Mouse (Mus musculus): ENCODE measurements at regions not wholly inside any gene's neighbourhood (a gene's known extent, or its start where the extent isn't known, plus 50 kb on each side); places are given as distances from the start of the nearest gene placed in this dataset.
"Not testable (repeated sequence)": the region's sequence is repeated elsewhere in the genome, so short reads cannot be mapped to it uniquely, and the experiment has no call there.

DNA sequence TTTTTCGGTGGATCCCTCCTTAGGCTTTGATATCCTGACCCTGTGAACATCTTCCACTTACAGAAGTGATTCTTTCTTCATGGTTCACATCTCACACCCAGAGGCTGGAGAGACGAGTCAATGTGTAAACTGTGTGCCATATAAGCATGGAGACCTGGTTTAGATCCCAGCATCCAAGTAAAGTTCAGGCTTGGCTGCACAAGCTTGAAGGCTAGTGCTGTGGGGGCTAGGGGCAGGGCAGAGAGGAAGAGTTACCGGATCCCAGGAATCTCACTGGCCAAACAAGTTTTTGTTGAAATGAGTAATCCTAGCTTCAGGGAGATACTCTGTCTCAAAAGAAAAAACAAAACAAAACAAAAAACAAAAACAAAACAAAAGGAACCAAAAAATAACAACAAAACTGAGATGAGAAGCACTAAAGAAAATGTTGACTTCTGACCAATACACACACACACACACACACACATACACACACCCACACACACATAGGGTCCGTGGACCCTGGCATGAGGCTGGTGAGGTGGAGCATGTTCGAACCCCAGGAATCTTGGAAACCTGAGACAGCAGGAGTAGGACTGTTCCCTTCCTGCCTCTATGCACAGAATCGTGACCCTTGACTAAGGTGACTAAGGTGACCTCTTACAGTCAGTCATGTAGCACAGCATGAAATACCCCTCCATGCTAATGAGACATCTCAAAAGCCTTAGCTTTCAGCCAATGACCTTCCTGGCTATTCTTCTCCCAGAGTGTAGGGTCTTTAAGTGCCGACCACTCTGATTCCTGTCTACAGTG is 55.2 kb downstream of the Gm12728 start:
- no peak for DNase-seq (ENCODE audit: extremely low read depth, low read depth)

DNA sequence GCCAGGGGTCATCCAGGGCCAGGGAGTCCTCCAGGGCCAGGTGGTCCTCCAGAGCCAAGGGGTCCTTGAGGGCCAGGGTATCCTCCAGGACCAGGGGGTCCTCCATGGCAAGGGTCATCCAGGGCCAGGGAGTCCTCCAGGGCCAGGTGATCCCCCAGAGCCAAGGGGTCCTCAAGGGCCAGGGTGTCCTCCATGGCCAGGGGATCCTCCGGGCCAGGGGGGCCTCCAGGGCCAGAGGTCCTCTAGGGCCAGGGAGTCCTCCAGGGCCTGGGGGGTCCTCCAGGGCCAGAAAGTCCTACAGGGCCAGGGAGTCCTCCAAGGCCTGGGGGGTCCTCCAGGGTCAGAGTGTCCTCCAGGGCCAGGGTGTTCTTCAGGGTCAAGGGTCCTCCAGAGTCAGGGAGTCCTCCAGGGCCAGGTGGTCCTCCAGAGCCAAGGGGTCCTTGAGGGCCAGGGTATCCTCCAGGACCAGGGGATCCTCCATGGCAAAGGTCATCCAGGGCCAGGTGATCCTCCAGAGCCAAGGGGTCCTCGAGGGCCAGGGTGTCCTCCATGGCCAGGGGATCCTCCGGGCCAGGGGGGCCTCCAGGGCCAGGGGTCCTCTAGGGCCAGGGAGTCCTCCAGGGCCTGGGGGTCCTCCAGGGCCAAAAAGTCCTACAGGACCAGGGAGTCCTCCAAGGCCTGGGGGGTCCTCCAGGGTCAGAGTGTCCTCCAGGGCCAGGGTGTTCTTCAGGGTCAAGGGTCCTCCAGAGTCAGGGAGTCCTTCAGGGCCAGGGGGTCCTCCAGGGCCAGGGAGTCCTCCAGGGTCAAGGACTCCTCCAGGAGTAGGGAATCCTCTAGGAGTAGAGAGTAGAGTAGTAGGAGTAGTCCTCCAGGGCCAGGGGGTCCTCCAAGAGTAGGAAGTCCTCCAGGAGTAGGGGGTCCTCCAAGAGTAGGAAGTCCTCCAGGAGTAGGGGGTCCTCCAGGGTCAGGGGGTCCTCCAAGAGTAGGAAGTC is 56.6 kb downstream of the Gm12728 start:
- DNase-seq (ENCODE audit: extremely low read depth, low read depth), result not testable (repeated sequence)

DNA sequence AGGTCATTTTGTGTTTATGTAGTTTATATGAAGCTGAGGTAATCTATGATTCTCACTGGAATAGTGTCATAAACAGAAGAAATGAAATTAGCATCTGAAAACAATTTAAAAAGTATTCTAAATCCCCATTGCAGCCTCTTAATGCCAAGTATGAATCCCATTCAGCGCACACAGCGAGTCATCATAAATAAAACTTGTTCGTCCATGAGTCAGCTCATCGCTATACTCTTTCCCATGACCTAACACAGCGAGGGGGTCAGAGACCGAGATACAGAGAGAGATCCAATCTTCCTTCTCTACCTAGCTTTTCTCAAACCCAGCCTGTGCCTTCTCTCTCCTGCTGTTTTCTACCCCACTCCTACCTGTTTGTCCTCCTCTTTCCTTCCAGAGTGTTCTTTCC is 63.4 kb downstream of the Gm12728 start:
- no peak for DNase-seq (ENCODE audit: extremely low read depth, low read depth)

DNA sequence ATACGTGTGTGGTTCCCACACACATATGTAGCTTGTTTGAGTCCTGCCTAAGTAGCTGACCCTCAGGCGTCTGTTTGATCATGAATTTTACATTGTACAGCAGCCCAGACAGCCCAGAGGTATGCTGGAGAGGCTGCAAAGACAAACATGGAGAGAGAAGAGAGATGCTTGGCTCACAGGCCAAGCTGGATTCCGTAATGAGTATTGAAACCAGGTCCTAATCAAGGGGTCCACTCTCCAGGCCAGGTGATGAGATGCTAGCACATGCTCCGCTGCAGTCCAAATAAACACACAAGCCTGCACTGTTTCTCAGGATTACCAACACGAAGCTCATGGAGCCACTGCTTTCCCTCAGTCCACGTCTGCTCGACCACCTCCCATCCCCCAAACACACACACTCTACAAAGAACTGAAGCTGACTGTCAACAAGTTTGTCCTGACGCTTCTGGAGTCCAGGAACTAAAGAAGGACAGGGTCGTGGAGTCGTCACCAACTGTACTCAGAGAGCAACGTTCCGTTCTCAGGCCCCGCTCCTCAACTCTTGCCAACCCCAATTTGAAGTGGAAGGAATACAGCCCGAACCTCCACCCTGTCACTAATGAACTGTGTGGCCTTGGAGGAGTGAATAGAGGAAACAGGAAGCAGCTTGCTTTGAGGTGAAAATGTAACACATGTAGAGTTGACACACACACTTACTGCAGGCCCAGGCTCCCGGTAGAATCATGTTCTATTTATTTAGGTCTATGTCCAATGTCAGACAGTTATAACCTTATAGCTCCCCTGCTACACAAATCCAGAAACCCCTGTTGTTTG is 69.6 kb downstream of the Gm12728 start:
- DNase-seq (ENCODE audit: extremely low read depth, low read depth), result no peak

DNA sequence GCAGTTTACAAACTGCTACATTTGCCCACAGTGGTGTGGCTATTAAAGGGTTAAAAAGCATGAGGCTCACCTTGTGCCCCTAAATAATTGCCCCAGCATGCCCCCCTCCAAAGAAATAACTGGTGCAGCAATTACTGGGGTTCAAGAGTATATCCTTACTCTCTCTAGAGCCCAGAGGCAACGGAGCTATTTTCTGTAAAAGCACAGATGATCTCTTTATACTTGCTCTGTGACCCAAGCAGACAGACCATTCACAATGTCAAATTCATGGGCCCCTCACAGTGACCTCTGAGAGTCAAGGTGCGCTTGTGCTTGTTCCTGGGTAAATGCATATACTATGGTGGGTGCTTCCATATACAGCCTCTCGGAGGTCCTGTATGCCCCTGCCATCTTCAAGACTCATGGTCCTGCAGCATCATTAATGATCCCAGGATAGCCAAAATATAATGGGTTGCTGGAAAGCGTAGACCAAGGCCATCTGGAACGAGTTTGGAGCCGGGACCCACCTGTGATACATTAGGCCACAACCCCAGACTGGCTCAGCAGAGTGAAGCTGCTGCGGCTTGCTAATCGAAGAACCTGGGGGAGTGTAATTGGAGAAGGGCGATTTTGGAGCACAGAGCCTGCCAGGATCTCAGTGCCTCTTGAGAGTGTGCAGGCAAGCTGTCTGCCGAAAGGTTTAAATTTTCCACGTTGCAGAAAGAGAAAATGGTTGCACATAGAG is 71.4 kb downstream of the Gm12728 start:
- no peak for DNase-seq (ENCODE audit: extremely low read depth, low read depth)

DNA sequence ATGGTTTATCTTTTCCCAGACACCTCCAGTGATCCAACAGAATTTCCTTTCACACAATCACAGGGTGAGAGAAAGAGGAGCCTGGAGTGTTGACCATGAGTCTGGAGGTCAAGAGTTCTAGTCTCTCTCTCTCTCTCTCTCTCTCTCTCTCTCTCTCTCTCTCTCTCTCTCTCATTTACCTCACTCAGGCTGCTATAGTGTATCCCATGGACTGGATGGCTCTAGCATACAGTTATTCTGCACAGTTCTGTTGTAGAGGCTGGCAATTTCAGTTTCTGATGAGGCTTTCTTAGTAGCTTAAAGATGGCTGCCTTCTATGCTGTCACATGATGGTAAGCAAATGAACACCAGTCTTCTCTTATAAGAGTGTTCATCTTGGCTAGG is 72.0 kb downstream of the Gm12728 start:
- no peak for DNase-seq (ENCODE audit: extremely low read depth, low read depth)

DNA sequence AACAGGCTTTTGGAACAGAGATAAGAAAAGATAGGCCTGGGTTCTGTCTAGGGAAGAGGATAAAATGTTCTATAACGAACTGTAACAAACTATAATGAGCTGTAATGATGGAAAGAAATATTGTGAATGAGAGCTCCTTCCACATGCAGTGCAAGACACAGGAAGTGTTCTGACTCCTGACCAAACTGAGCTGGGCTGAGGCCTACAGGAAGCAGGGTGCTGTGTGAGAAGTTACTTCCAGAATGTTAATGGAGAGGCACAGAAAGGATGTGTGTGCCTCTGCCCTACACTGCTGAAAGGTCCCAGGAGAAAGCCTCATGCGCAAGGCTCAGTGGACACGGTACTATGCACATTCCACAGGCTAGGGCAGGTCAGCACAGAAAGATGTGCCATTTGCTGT is 80.8 kb downstream of the Gm12728 start:
- no peak for DNase-seq (ENCODE audit: extremely low read depth, low read depth)

DNA sequence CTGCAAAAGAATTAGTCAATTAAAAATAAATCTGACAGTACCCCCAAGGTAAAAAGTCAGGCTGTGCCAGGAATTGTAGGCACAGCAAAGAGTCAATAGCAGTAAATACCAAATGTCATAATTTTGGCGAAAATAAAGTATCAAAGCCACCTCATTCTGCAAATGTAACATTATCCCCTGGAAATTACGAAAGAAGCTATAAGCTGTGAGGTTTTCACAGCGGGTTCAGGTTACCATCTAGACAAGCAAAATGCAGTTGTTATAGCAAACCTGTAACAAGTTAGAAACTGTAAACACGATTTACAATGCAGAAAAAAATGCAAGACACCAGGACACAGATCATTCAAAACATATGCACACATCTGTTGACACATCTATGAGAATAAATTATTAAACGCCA is 87.6 kb downstream of the Gm12728 start:
- DNase-seq (ENCODE audit: extremely low read depth, low read depth), result no peak

DNA sequence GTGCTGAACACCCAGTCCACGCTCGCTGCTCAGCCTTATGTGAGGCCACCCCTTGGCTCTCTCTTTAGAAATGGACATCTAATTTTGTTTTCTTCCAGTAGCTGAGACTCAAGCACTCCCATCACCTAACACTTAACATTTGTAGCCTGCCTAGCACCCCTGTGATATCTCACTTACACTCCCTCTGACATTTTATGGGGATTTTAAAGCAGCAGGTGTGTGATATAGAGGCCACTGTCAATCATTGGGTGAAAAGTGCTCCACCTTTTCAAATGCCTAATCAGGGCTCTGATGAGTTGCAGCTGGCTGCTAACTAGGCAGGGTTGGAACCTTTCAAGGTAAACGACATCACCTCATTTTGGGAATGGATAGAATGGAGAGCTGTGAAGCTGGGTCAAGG is 90.2 kb downstream of the Gm12728 start:
- no peak for DNase-seq (ENCODE audit: extremely low read depth, low read depth)

DNA sequence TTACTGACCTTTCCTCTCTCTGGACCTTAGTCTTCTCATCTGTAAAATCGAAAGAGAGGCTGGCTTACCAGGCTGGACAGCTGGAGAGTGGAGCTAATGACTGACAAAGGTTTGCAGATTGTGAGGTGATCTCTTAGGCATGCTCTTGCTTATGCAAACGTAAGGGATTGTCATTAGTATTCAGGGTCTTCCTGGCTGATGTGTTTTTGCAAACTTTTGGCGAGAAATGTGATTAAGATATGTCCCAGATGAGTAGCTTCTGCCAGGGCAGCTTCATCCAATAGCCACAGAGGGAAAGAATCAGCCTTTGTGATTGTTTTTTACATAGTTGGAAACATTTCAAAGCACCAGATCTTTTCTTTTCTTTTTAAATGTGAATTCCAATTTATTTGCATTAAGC is 95.1 kb downstream of the Gm12728 start:
- no peak for DNase-seq (ENCODE audit: extremely low read depth, low read depth)

DNA sequence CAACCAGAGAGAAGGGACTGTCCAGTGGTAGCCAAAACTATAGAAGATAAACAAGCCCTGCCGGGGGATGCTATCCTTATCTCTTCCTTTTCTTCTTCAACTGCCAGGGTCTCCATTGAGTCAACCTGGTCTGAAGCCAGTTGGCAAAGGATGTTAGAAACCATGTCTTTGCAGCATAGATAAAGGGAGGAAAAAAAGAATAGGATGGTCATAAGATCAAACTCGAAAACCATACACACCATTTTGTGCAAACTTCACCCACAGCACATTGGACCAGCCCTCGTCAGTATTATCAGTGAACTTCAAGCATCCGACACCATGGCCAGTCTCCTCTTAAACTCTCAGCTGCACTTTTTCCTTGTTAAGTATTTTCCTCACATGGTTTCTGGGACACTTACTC is 101.8 kb downstream of the Gm12728 start:
- DNase-seq (ENCODE audit: extremely low read depth, low read depth), result no peak

DNA sequence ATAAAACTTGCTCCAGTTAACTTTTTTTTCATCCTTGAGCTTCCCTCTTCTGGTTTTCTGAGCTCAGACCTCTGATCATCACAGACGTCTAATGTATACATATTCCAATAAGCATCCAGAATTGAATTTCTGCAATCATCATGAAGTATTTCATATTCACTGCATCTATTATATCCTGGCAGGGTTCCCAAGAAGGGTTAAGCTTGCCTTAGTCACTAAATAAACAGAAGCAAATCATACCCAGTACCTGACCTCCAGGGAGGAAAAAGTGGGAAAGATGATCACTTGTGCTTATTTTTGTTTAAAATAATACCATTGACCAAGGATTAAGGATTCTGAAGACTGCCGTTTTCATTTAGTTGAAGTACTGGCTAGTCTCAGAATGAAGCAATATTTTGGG is 102.4 kb downstream of the Gm12728 start:
- DNase-seq (ENCODE audit: extremely low read depth, low read depth), result no peak

DNA sequence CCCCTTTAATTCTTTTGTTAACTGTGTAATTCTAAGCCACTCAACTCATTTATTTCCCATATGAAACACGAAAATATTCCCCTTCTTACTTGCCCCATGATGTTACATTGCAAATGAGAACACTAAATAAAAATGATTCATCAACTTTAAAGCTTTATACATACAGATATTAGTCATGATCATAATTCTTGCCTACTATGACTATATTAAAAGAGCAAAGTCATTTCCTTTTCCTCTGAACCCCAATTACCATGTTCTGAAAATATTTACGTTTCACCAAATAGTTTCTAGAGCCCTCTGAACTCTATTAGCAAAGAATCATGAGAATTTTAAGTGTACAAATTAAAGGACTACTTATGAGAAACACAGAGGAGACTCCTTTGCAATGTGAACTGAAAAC is 105.4 kb downstream of the Gm12728 start:
- DNase-seq (ENCODE audit: extremely low read depth, low read depth), result no peak

DNA sequence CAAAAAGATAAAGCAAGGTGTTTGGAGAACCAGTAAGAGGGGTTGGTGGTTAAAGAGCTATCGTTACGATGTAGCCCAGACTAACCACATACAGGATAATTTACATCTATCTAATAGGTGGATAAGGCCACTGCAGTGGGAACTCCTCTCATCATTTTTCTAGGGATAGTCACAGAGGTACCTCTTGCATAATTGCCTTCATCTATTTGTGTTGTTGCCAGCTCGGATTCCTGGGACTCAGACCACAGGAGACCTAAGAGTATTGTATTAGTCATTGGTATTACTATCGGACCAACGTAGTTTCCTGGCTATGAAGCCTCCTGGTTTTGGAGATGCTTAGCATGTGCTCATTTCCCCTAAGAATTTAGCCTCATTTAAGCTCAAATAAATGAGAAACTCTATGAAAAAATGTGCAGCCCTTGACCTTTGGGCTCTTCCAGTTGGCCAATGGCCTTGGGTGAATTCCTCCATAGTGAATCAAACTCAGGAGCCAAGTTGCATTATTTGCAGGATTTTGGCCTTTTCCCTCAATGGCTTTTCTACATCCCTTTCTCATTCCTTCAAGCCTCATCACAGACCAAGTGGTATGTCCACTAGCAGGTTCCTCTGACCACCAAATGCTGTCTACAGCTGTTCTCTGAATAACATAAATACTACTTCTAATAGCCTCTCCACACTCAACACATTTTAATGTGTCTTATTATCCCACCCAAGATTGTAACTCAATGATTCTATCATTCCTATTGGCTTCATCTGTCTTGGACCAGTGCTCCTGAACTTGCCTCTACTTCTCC is 108.6 kb downstream of the Gm12728 start:
- DNase-seq (ENCODE audit: extremely low read depth, low read depth), result no peak

DNA sequence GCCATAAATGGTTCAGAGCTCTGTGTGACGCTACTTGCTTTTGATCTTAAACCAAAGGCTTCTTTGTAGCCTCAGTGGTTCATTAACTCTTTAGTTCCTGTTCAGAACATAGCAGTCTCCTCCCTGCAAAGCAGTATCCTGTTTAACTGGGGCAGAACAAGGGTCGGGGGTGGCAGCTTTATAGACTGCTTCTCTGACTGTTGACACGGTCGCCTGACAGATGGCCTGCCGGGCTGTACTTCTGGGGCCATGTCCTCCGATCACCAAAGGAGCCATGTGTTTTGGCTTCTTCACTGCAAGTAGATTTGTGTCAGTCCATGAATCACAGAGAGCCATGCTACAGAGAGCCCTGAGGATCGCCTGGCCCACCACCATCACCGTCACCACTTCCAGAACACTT is 115.2 kb downstream of the Gm12728 start:
- DNase-seq (ENCODE audit: extremely low read depth, low read depth), result no peak

DNA sequence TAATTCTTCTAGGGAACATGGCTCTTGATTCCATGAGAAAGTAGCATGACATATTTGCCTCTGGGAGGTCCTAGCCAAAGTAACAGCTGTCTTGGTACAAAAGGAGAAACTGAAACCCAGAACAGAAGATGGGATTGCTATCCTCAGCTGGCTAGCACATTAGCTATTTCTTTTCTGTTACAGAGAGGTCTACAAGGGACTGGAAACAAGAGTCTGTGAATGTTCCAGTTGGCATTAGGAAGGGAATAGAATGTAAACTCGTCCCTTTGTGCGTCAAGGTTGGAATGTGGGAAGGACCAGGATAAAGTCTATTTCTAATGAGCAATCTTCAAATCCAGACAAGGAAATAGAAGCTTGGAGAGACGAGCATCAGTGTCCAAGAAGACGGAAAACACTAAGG is 116.7 kb downstream of the Gm12728 start:
- DNase-seq (ENCODE audit: extremely low read depth, low read depth), result no peak

DNA sequence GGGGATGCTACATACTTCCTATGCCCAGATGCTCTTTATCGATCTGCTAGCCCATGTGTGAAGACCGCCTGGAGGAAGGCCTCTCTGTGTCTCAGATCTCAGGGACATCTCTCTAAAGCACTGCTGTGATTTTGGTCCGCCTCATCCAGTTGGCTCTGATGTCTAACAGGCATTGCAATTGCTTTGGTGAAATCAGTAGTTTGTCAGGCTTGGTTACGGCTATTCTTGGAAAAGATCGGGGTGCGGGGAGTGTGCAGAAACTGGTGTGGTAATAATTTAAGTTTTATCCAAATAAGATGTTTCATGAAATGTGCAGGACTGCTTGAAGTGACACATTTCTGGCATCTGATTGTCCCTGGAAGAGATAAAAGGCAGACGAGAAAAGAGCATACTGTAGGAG is 117.9 kb downstream of the Gm12728 start:
- no peak for DNase-seq (ENCODE audit: extremely low read depth, low read depth)

DNA sequence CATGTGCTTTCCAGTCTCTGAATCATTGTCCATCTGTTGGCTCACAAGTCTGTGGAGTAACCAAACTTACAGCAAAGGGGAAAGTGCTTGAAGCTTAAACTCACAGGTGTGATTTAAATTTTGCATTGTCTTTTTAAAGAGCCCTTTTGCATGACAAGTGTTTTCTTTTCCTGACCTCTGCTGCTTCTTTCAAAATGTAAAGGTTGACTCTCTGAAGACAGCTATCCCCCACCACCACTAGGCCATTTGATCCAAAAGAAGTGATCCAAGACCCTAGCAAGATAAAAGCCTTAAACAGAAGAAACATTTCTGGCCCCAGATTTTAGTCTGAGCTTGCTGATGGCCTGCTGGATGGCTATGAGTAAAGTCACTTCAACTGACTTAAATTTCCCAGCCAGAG is 118.6 kb downstream of the Gm12728 start:
- no peak for DNase-seq (ENCODE audit: extremely low read depth, low read depth)

DNA sequence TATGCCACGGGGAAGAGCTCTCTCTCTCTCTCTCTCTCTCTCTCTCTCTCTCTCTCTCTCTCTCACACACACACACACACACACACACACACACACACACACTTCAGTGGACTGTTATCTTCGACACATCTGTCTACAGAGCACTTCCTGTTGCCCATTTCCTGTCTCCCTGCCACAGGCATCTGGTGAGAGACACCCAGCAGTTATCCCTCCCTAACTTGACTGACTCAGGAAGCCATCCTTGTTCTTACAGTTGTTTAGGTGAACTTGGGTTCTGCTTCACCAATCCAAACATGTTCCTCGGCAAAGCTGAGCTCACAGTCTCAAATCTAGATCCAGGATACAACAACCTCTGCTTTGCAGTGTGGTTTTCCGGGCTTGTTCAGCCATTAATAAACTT is 119.6 kb downstream of the Gm12728 start:
- no peak for DNase-seq (ENCODE audit: extremely low read depth, low read depth)

DNA sequence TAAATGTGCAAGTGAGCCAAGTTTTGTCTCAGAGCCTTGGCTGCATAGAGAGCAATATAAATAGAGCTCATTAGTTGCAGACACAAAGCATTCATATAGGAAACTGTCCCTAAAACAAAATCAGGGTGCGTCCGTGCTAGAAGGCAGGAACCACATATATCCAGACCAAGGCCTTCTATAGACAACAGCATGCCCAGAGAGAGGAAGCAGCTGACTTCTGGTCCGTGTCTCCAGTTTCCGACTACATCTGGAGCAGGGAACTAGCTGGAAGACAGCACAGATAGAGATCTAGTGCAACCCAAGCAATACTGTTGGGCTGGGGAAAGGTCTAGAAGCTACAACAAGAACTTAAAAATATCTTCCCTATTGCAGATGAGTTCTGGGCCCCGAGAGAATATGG is 121.0 kb downstream of the Gm12728 start:
- DNase-seq (ENCODE audit: extremely low read depth, low read depth), result no peak
